ENCODE assay signal across 34 mouse cellular contexts in genomic region chr15:24911866-24912265, GRCm38 (mm10).
"Had no signal": no experiment of that assay in that cellular context is flagged by ENCODE, and none has a peak within 500 bp of the region (broad histone marks: within the 10 kb centered on the region; RNA-seq: fewer than 3 reads in every experiment).

No protein-coding gene starts in this region.

- H3K27me3 ChIP-seq: heart, embryonic 12.5 days; heart, embryonic 13.5 days; heart, embryonic 15.5 days; hindbrain, embryonic 13.5 days; hindbrain, embryonic 15.5 days; intestine, embryonic 15.5 days; kidney, embryonic 15.5 days had no signal

- H3K9ac ChIP-seq: heart, embryonic 12.5 days; heart, embryonic 13.5 days; heart, embryonic 15.5 days; hindbrain, embryonic 13.5 days; hindbrain, embryonic 14.5 days; hindbrain, embryonic 15.5 days; intestine, embryonic 15.5 days; kidney, embryonic 15.5 days had no signal

- DNase-seq: heart, postnatal 10 days; heart, postnatal 14 days; heart, postnatal 36 days; heart, postnatal 4 days; kidney, adult 11 months; kidney, adult 18-20 months; kidney, adult 2 months; kidney, adult 8-10 months; kidney, adult 9 months; kidney, postnatal 10 days; kidney, postnatal 14 days; kidney, postnatal 25 days; kidney, postnatal 36 days; kidney, postnatal 4 days; layer of hippocampus, adult 9-11 months; layer of hippocampus, postnatal 36 days had no signal

- H3K27ac ChIP-seq: heart, embryonic 10.5 days; heart, embryonic 13.5 days; heart, embryonic 15.5 days; hindbrain, embryonic 10.5 days; hindbrain, embryonic 13.5 days; hindbrain, embryonic 14.5 days; hindbrain, embryonic 15.5 days; hindbrain, postnatal 0 days; intestine, embryonic 15.5 days; kidney, embryonic 15.5 days; kidney, postnatal 0 days; layer of hippocampus, adult 2 months; left cerebral cortex, adult 2 months had no signal

- H3K36me3 ChIP-seq: heart, embryonic 10.5 days; heart, embryonic 12.5 days; heart, embryonic 13.5 days; heart, embryonic 15.5 days; hindbrain, embryonic 10.5 days; hindbrain, embryonic 13.5 days; hindbrain, embryonic 15.5 days; intestine, embryonic 15.5 days; kidney, embryonic 15.5 days had no signal

- H3K4me2 ChIP-seq: heart, embryonic 11.5 days; heart, embryonic 12.5 days; heart, embryonic 13.5 days; heart, embryonic 15.5 days; hindbrain, embryonic 13.5 days; hindbrain, embryonic 14.5 days; hindbrain, embryonic 15.5 days; intestine, embryonic 15.5 days; kidney, embryonic 15.5 days had no signal

- H3K9me3 ChIP-seq: heart, embryonic 10.5 days; heart, embryonic 12.5 days; heart, embryonic 13.5 days; heart, embryonic 15.5 days; hindbrain, embryonic 10.5 days; hindbrain, embryonic 13.5 days; hindbrain, embryonic 15.5 days; intestine, embryonic 15.5 days; kidney, embryonic 15.5 days had no signal

- H3K4me3 ChIP-seq: heart, embryonic 10.5 days; heart, embryonic 12.5 days; heart, embryonic 13.5 days; heart, embryonic 15.5 days; hindbrain, embryonic 10.5 days; hindbrain, embryonic 13.5 days; hindbrain, embryonic 15.5 days; intestine, embryonic 15.5 days; kidney, embryonic 15.5 days; layer of hippocampus, adult 2 months; left cerebral cortex, adult 2 months had no signal

- H3K4me1 ChIP-seq: heart, embryonic 10.5 days; heart, embryonic 12.5 days; heart, embryonic 13.5 days; heart, embryonic 15.5 days; hindbrain, embryonic 10.5 days; hindbrain, embryonic 15.5 days; intestine, embryonic 15.5 days; kidney, embryonic 15.5 days had no signal

- ATAC-seq: hindbrain, postnatal 0 days; inflammation-experienced regulatory T-cells, adult 6 months; intestine, embryonic 15.5 days; intestine, embryonic 16.5 days; intestine, postnatal 0 days had no signal
